Mouse (Mus musculus): ENCODE data around the gene Tln1.

DNA sequence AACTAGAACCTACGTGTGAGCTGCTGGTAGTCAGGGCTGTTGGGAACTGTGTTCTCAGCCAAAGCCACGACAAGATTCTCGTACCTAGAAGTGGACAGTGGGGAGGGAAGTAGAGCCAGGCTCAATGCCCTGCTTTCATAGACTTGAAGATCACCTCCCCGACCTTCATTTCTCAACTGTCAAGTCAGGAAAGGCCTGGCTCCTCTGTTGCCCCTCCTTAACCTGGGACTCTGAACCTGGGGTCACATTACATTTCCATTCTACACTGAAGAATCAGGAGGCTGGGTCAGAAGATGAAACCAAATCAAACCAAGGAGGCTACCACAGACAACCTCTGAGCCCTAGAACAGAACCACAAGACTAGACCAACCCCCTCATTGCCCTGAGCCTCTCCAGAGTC lies 64.5 kb downstream of the Tln1 start:
- no peak for TF ChIP-seq CTCF (IDR thresholded peaks at IDR 0.05; ENCODE audit: low read depth)
- TF ChIP-seq EP300 (IDR thresholded peaks at IDR 0.05; ENCODE audit: low read depth), result no peak

All from heart, postnatal 0 days (tissue).